Mouse (Mus musculus) layer of hippocampus, adult 9-11 months (tissue): ENCODE measurements at regions not wholly inside any gene's neighbourhood (a gene's known extent, or its start where the extent isn't known, plus 50 kb on each side); places are given as distances from the start of the nearest gene placed in this dataset.

Experiments
- DNase-seq: peaks from one replicate; pipeline ENCODE4 v3.0.0; 2022

GRCm38 (mm10) chr3:9884691-9885354, 203.1 kb upstream of the Gm9833 start:
- DNase-seq, result no peak

GRCm38 (mm10) chr3:9885565-9885964, 202.3 kb upstream of the Gm9833 start:
- DNase-seq, result peak; percentile 61

GRCm38 (mm10) chr3:9886077-9886476, 201.8 kb upstream of the Gm9833 start:
- DNase-seq, result no peak

- peak; percentile 54 for DNase-seq
Observed at GRCm38 (mm10) chr3:9886765-9887626, 200.9 kb upstream of the Gm9833 start.

- no peak for DNase-seq
Observed at GRCm38 (mm10) chr3:9887627-9887994, 200.3 kb upstream of the Gm9833 start.

- no peak for DNase-seq
Observed at GRCm38 (mm10) chr3:9888051-9888450, 199.9 kb upstream of the Gm9833 start.

GRCm38 (mm10) chr3:9892884-9893494, 194.9 kb upstream of the Gm9833 start:
- no peak for DNase-seq

GRCm38 (mm10) chr3:9895396-9896135, 192.3 kb upstream of the Gm9833 start:
- DNase-seq, result no peak

GRCm38 (mm10) chr3:9896303-9896702, 191.6 kb upstream of the Gm9833 start:
- DNase-seq, result peak; percentile 58

- DNase-seq, result no peak
Observed at GRCm38 (mm10) chr3:9901663-9902062, 186.2 kb upstream of the Gm9833 start.

GRCm38 (mm10) chr3:9913357-9913756, 174.6 kb upstream of the Gm9833 start:
- no peak for DNase-seq

GRCm38 (mm10) chr3:9916538-9917106, 171.3 kb upstream of the Gm9833 start:
- no peak for DNase-seq

GRCm38 (mm10) chr3:9920331-9920730, 167.6 kb upstream of the Gm9833 start:
- peak; percentile 14 for DNase-seq

GRCm38 (mm10) chr3:9921730-9922129, 166.2 kb upstream of the Gm9833 start:
- no peak for DNase-seq

GRCm38 (mm10) chr3:9922541-9923046, 165.3 kb upstream of the Gm9833 start:
- peak; percentile 25 for DNase-seq

- DNase-seq, result no peak
Observed at GRCm38 (mm10) chr3:9924630-9925029, 163.3 kb upstream of the Gm9833 start.

GRCm38 (mm10) chr3:9936853-9937441, 151.0 kb upstream of the Gm9833 start:
- DNase-seq, result no peak

- DNase-seq, result no peak
Observed at GRCm38 (mm10) chr3:9938651-9939050, 149.3 kb upstream of the Gm9833 start.

GRCm38 (mm10) chr3:9942631-9943030, 145.3 kb upstream of the Gm9833 start:
- no peak for DNase-seq

- DNase-seq, result peak; percentile 69
Observed at GRCm38 (mm10) chr3:9947357-9948065, 140.4 kb upstream of the Gm9833 start.

- DNase-seq, result no peak
Observed at GRCm38 (mm10) chr3:9948114-9948513, 139.8 kb upstream of the Gm9833 start.
